Mouse (Mus musculus) heart, embryonic 12.5 days (tissue): ENCODE measurements around the gene Mef2a. TPM values are rescaled to one million over a fixed set of nuclear protein-coding genes. Genes with fewer than 3 reads are reported as not detected.
"Not testable (repeated sequence)": the region's sequence is repeated elsewhere in the genome, so short reads cannot be mapped to it uniquely, and the experiment has no call there.

Source experiments
- ATAC-seq: fragments of 200-750 bp; cut with Nextera tagmentation; 2 replicates; pipeline ENCODE4 v1.8.0; 2017; ENCODE audit warnings: moderate TSS enrichment, moderate library complexity; ENCODE audit not compliant: insufficient number of reproducible peaks, low FRiP score
- H3K27ac ChIP-seq: fragments of 300-500 bp; sonication (generic); 2 replicates; pipeline ENCODE4 v1.5.1; 2016; ENCODE audit warnings: mild to moderate bottlenecking, moderate library complexity; ENCODE audit not compliant: poor library complexity, severe bottlenecking
- H3K27me3 ChIP-seq: fragments of 300-500 bp; sonication (generic); replicated peaks from 2 replicates; pipeline ENCODE4 v1.6.1; 2016; ENCODE audit warnings: mild to moderate bottlenecking, moderate library complexity
- H3K36me3 ChIP-seq: fragments of 300-500 bp; sonication (generic); 2 replicates; pipeline ENCODE4 v1.6.1; 2016; ENCODE audit warnings: mild to moderate bottlenecking, moderate library complexity
- H3K4me1 ChIP-seq: fragments of 300-500 bp; sonication (generic); replicated peaks from 2 replicates; pipeline ENCODE4 v1.6.1; 2016; ENCODE audit warnings: mild to moderate bottlenecking
- H3K4me2 ChIP-seq: fragments of 300-500 bp; sonication (generic); 2 replicates; pipeline ENCODE4 v1.6.1; 2016; ENCODE audit warnings: mild to moderate bottlenecking, moderate library complexity
- H3K4me3 ChIP-seq: fragments of 300-500 bp; sonication (generic); 2 replicates; pipeline ENCODE4 v1.5.1; 2016; ENCODE audit warnings: mild to moderate bottlenecking
- H3K9ac ChIP-seq: fragments of 300-500 bp; sonication (generic); 2 replicates; pipeline ENCODE4 v1.6.1; 2016; ENCODE audit warnings: mild to moderate bottlenecking, moderate library complexity
- H3K9me3 ChIP-seq: fragments of 300-500 bp; sonication (generic); replicated peaks from 2 replicates; pipeline ENCODE4 v1.6.1; 2016; ENCODE audit warnings: mild to moderate bottlenecking, moderate library complexity
- WGBS: fragments of 180-500 bp; shearing (Covaris S2); methylation state at CpG from one replicate; pipeline ENCODE4 v1.1.7; 2016; 5-methylcytosine and 5-hydroxymethylcytosine counted together
- polyA plus RNA-seq: library from polyadenylated mRNA; unstranded; fragments of >200 nt; fragmentation: Nextera tagmentation; extraction: Ambion mirVana; gene quantifications from 2 replicates; pipeline ENCODE4 v1.2.1, GENCODE M21; 2016

Mef2a gene
- polyA plus RNA-seq, 1 experiment from 2014 or later, result 93.6 TPM

- H3K36me3 ChIP-seq, result peaks cover 10% of the 10 kb centered on the region; the same call in 1 of the 2 replicates
- 0 out of 2 replicates have a peak, but pooled peaks cover 4% of the 10 kb centered on the region for H3K4me1 ChIP-seq
- no peaks in the 10 kb centered on the region for H3K9me3 ChIP-seq
- H3K4me2 ChIP-seq, result no peak overlapping the region
- H3K27ac ChIP-seq, result no peak overlapping the region
- H3K4me3 ChIP-seq, result no peak overlapping the region
- ATAC-seq, result no peak
- 84% methylated on average over 2 of the region's 2 CpGs for WGBS
- H3K27me3 ChIP-seq, result no peaks in the 10 kb centered on the region
- no peak overlapping the region for H3K9ac ChIP-seq
Measured at GRCm38 (mm10) chr7:67308102-67308501, 64.6 kb downstream of the Mef2a start.

- ATAC-seq, result no peak
- Histone ChIP-seq H3K9ac (no peak overlapping the region), H3K27ac (no peak overlapping the region), H3K36me3 (peaks cover 10% of the 10 kb centered on the region; the same call in 1 of the 2 replicates), H3K9me3 (no peaks in the 10 kb centered on the region), H3K4me2 (no peak overlapping the region), H3K4me3 (no peak overlapping the region), H3K4me1 (0 out of 2 replicates have a peak, but pooled peaks cover 4% of the 10 kb centered on the region), H3K27me3 (no peaks in the 10 kb centered on the region)
- WGBS, result 93% methylated on average over 3 of the region's 3 CpGs
Measured at GRCm38 (mm10) chr7:67307078-67307477, 65.6 kb downstream of the Mef2a start.

- H3K27me3 ChIP-seq, result no peaks in the 10 kb centered on the region
- 52% methylated on average over 3 of the region's 3 CpGs for WGBS
- no peak overlapping the region for H3K4me3 ChIP-seq
- no peaks in the 10 kb centered on the region for H3K4me1 ChIP-seq
- no peak overlapping the region for H3K4me2 ChIP-seq
- H3K36me3 ChIP-seq, result peaks cover 10% of the 10 kb centered on the region; the same call in 1 of the 2 replicates
- H3K27ac ChIP-seq, result no peak overlapping the region
- no peaks in the 10 kb centered on the region for H3K9me3 ChIP-seq
- no peak overlapping the region for H3K9ac ChIP-seq
- no peak for ATAC-seq
Measured at GRCm38 (mm10) chr7:67304937-67305336, 67.7 kb downstream of the Mef2a start.

GRCm38 (mm10) chr7:67296419-67296818, 76.2 kb downstream of the Mef2a start:
- ATAC-seq, result no peak
- 94% methylated on average over 1 of the region's 1 CpGs for WGBS
- no peak overlapping the region for H3K4me3 ChIP-seq
- H3K4me1 ChIP-seq, result no peaks in the 10 kb centered on the region
- no peak overlapping the region for H3K27ac ChIP-seq
- H3K4me2 ChIP-seq, result no peak overlapping the region
- H3K9ac ChIP-seq, result no peak overlapping the region
- no peaks in the 10 kb centered on the region for H3K27me3 ChIP-seq
- no peaks in the 10 kb centered on the region for H3K36me3 ChIP-seq
- no peaks in the 10 kb centered on the region for H3K9me3 ChIP-seq

- H3K4me1 ChIP-seq, result peaks cover 16% of the 10 kb centered on the region
- no peak for ATAC-seq
- H3K9ac ChIP-seq, result no peak overlapping the region
- no peaks in the 10 kb centered on the region for H3K27me3 ChIP-seq
- no peak overlapping the region for H3K4me2 ChIP-seq
- H3K27ac ChIP-seq, result no peak overlapping the region
- WGBS, result 88% methylated on average over 1 of the region's 1 CpGs
- H3K4me3 ChIP-seq, result no peak overlapping the region
- H3K36me3 ChIP-seq, result peaks cover 12% of the 10 kb centered on the region
- no peaks in the 10 kb centered on the region for H3K9me3 ChIP-seq
Measured at GRCm38 (mm10) chr7:67291356-67291755, 81.3 kb downstream of the Mef2a start.

- Histone ChIP-seq H3K36me3 (peaks cover 12% of the 10 kb centered on the region), H3K9ac (no peak overlapping the region), H3K27ac (peak overlapping the region; percentile 39; the same call in 1 of the 2 replicates), H3K4me2 (no peak overlapping the region), H3K27me3 (no peaks in the 10 kb centered on the region), H3K4me3 (no peak overlapping the region), H3K4me1 (peaks cover 23% of the 10 kb centered on the region), H3K9me3 (no peaks in the 10 kb centered on the region)
- WGBS, result 69% methylated on average over 4 of the region's 4 CpGs
- ATAC-seq, result no peak
Measured at GRCm38 (mm10) chr7:67287456-67287855, 85.2 kb downstream of the Mef2a start.

- Histone ChIP-seq H3K9ac (no peak overlapping the region), H3K27ac (no peak overlapping the region), H3K4me3 (no peak overlapping the region), H3K4me1 (peaks cover 23% of the 10 kb centered on the region), H3K9me3 (no peaks in the 10 kb centered on the region), H3K27me3 (no peaks in the 10 kb centered on the region), H3K4me2 (no peak overlapping the region), H3K36me3 (peaks cover 20% of the 10 kb centered on the region)
- WGBS, result 92% methylated on average over 6 of the region's 6 CpGs
- ATAC-seq, result no peak
Measured at GRCm38 (mm10) chr7:67283581-67283980, 89.1 kb downstream of the Mef2a start.

- peak overlapping the region; percentile 64; the same call in 1 of the 2 replicates for H3K27ac ChIP-seq
- 0 out of 2 replicates have a peak overlapping the region, but pooled peaks have one; percentile 24 for H3K4me2 ChIP-seq
- not testable (repeated sequence) for H3K9me3 ChIP-seq, H3K36me3 ChIP-seq, H3K9ac ChIP-seq, H3K27me3 ChIP-seq, H3K4me3 ChIP-seq
- ATAC-seq, result peak; percentile 81
- WGBS, result 8% methylated on average over 4 of the region's 4 CpGs
- peaks cover 24% of the 10 kb centered on the region for H3K4me1 ChIP-seq
Measured at GRCm38 (mm10) chr7:67270447-67270846, 102.2 kb downstream of the Mef2a start.

GRCm38 (mm10) chr7:67259828-67260563, 112.7 kb downstream of the Mef2a start:
- Histone ChIP-seq H3K36me3 (peaks cover 34% of the 10 kb centered on the region), H3K4me1 (peaks cover 9% of the 10 kb centered on the region), H3K4me3 (no peak overlapping the region), H3K9ac (no peak overlapping the region), H3K9me3 (no peaks in the 10 kb centered on the region), H3K27me3 (no peaks in the 10 kb centered on the region), H3K4me2 (no peak overlapping the region), H3K27ac (peak overlapping the region; percentile 76)
- 30% methylated on average over 4 of the region's 4 CpGs for WGBS
- peak; percentile 94 for ATAC-seq

- Histone ChIP-seq H3K27me3 (no peaks in the 10 kb centered on the region), H3K27ac (no peak overlapping the region), H3K4me1 (peaks cover 6% of the 10 kb centered on the region; the same call in 1 of the 2 replicates), H3K4me3 (no peak overlapping the region), H3K4me2 (no peak overlapping the region), H3K9me3 (no peaks in the 10 kb centered on the region), H3K36me3 (peaks cover 21% of the 10 kb centered on the region), H3K9ac (no peak overlapping the region)
- ATAC-seq, result no peak
- WGBS, result 78% methylated on average over 2 of the region's 2 CpGs
Measured at GRCm38 (mm10) chr7:67246067-67246466, 126.6 kb downstream of the Mef2a start.

- H3K27ac ChIP-seq, result no peak overlapping the region
- WGBS, result 75% methylated on average over 1 of the region's 1 CpGs
- no peak overlapping the region for H3K9ac ChIP-seq
- H3K27me3 ChIP-seq, result no peaks in the 10 kb centered on the region
- H3K4me1 ChIP-seq, result peaks cover 6% of the 10 kb centered on the region; the same call in 1 of the 2 replicates
- peaks cover 20% of the 10 kb centered on the region for H3K36me3 ChIP-seq
- H3K4me2 ChIP-seq, result no peak overlapping the region
- no peaks in the 10 kb centered on the region for H3K9me3 ChIP-seq
- H3K4me3 ChIP-seq, result no peak overlapping the region
- no peak for ATAC-seq
Measured at GRCm38 (mm10) chr7:67245255-67245654, 127.4 kb downstream of the Mef2a start.
